Mouse (Mus musculus) MEL (cell line): ENCODE data around the gene Cadm4.

ENCODE experiments used
- BHLHE40 ChIP-seq: IDR thresholded peaks from 2 replicates; pipeline ENCODE4 v1.6.1; 2012; ENCODE audit warnings: low read depth, mild to moderate bottlenecking, inconsistent platforms, low read length, improper control_type of control experiment, borderline replicate concordance
- CTCF ChIP-seq, 3 experiments: IDR thresholded peaks in 2 of 3; conservative IDR thresholded peaks in 1 of 3; 2 replicates each; pipeline ENCODE4 v1.5.1; 2011 to 2012; ENCODE audit warnings: low read length in 3 of 3, low read depth in 2 of 3, mild to moderate bottlenecking in 2 of 3, improper control_type of control experiment in 1 of 3, inconsistent platforms in 1 of 3, mixed read lengths in 1 of 3, moderate library complexity in 1 of 3; ENCODE audit not compliant: control insufficient read depth in 1 of 3, insufficient read depth in 1 of 3, poor library complexity in 1 of 3, severe bottlenecking in 1 of 3
- E2F4 ChIP-seq: IDR thresholded peaks from 2 replicates; pipeline ENCODE4 v1.6.1; 2011; ENCODE audit warnings: low read depth, low read length, improper control_type of control experiment, borderline replicate concordance
- EP300 ChIP-seq, 2 experiments: IDR thresholded peaks; 2 replicates each; pipeline ENCODE4 v1.6.1; 2011; ENCODE audit warnings: improper control_type of control experiment in 2 of 2, low read length in 2 of 2, low read depth in 1 of 2, mild to moderate bottlenecking in 1 of 2
- ETS1 ChIP-seq: IDR thresholded peaks from 2 replicates; pipeline ENCODE4 v1.6.1; 2012; ENCODE audit warnings: low read depth, mild to moderate bottlenecking, inconsistent platforms, low read length, improper control_type of control experiment, moderate library complexity
- GABPA ChIP-seq: IDR thresholded peaks from 2 replicates; pipeline ENCODE4 v1.6.1; 2012; ENCODE audit warnings: low read depth, mild to moderate bottlenecking, inconsistent platforms, low read length, improper control_type of control experiment, moderate library complexity
- GATA1 ChIP-seq: IDR thresholded peaks from 2 replicates; pipeline ENCODE4 v1.6.1; 2011; ENCODE audit warnings: low read depth, low read length, improper control_type of control experiment
- HCFC1 ChIP-seq: IDR thresholded peaks from 2 replicates; pipeline ENCODE4 v1.6.1; 2012; ENCODE audit warnings: low read depth, mild to moderate bottlenecking, inconsistent platforms, low read length, improper control_type of control experiment, moderate library complexity
- MAFK ChIP-seq: IDR thresholded peaks from 2 replicates; pipeline ENCODE4 v1.6.1; 2011; ENCODE audit warnings: low read depth, mild to moderate bottlenecking, low read length, improper control_type of control experiment, borderline replicate concordance
- MAX ChIP-seq: IDR thresholded peaks from 2 replicates; pipeline ENCODE4 v1.6.1; 2011; ENCODE audit warnings: low read length, improper control_type of control experiment
- POLR2A ChIP-seq, 2 experiments: IDR thresholded peaks; 2 replicates each; pipeline ENCODE4 v1.6.1; 2011 to 2012; ENCODE audit warnings: low read length in 2 of 2, mild to moderate bottlenecking in 2 of 2, control low read depth in 1 of 2, improper control_type of control experiment in 1 of 2, low read depth in 1 of 2, moderate library complexity in 1 of 2; ENCODE audit not compliant: control insufficient read depth in 1 of 2, insufficient read depth in 1 of 2, poor library complexity in 1 of 2
- POLR2AphosphoS2 ChIP-seq: IDR thresholded peaks from 2 replicates; pipeline ENCODE4 v1.6.1; 2011; ENCODE audit warnings: low read length, improper control_type of control experiment
- SIN3A ChIP-seq: IDR thresholded peaks from 2 replicates; pipeline ENCODE4 v1.6.1; 2012; ENCODE audit warnings: low read length, improper control_type of control experiment, inconsistent platforms
- TAL1 ChIP-seq: IDR thresholded peaks from 2 replicates; pipeline ENCODE4 v1.6.1; 2012; ENCODE audit warnings: mild to moderate bottlenecking, inconsistent platforms, low read length, moderate library complexity, mixed read lengths

GRCm38 (mm10) chr7:24472937-24473336 lies 8.9 kb upstream of the Cadm4 start:
- no peak for TF ChIP-seq EP300 (IDR thresholded peaks at IDR 0.05; ENCODE audit: low read depth in 1 of 2, low read length in 2 of 2)
- TF ChIP-seq GATA1: no peak
- no peak for TF ChIP-seq POLR2A (IDR thresholded peaks at IDR 0.05; ENCODE audit: control insufficient read depth in 1 of 2, insufficient read depth in 1 of 2, low read depth in 1 of 2, low read length in 2 of 2, poor library complexity in 1 of 2)
- no peak for TF ChIP-seq POLR2AphosphoS2
- TF ChIP-seq CTCF (IDR thresholded peaks at IDR 0.05 in 2 of 3, conservative IDR thresholded peaks at IDR 0.05 in 1 of 3; ENCODE audit: control insufficient read depth in 1 of 3, insufficient read depth in 1 of 3, low read depth in 2 of 3, low read length in 3 of 3, poor library complexity in 1 of 3, severe bottlenecking in 1 of 3): peak; percentile 77 to 96 (median 79)
- no peak for TF ChIP-seq MAX
- TF ChIP-seq E2F4: no peak
- TF ChIP-seq GABPA: no peak
- TF ChIP-seq HCFC1: no peak
- TF ChIP-seq ETS1: no peak
- no peak for TF ChIP-seq MAFK
- no peak for TF ChIP-seq SIN3A
- TF ChIP-seq TAL1: no peak
- TF ChIP-seq BHLHE40: no peak
